ENCODE assay signal across 10 mouse cellular contexts in the genomic region with DNA sequence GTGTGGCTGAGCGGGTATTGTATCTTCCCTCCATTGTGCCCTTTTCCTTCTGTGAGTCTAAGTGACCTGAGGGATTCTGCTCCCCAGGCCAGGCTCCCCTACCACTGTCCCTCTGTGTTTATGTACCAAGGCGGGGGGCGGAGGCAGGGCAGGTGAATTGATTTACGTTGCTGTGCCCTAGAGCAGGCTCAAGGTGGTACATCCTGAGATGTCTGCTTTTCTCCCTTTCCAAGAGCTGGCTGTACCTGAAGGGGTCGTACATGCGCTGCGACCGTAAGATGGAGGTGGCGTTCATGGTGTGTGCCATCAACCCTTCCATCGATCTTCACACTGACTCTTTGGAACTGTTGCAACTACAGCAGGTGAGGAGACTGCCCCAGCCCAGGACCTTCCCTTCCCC. TPM values are rescaled to one million over a fixed set of nuclear protein-coding genes. Genes with fewer than 3 reads are reported as not detected.
DNase-seq lines count a peak whose midpoint lies in the region; ATAC-seq and TF ChIP-seq lines count a peak whose summit lies in the region.
"Had no signal": no experiment of that assay in that cellular context is flagged by ENCODE, and none has a peak within 500 bp of the region (broad histone marks: within the 10 kb centered on the region; RNA-seq: fewer than 3 reads in every experiment).

No protein-coding gene starts in this region.

- H3K9ac ChIP-seq in liver, embryonic 11.5 days (ENCODE audit: low read depth, low read length), result no peak overlapping the region
- H3K9ac ChIP-seq in forebrain, embryonic 14.5 days (ENCODE audit: low read length), result peak overlapping the region; percentile 83; the same call in 1 of the 2 replicates
- no peak overlapping the region for H3K9ac ChIP-seq in intestine, postnatal 0 days (ENCODE audit: low read depth, low read length)
- H3K9ac ChIP-seq in neural tube, embryonic 13.5 days, result peak overlapping the region; percentile 92

- H3K4me3 ChIP-seq in liver, embryonic 11.5 days (ENCODE audit: low read depth, low read length), result peak overlapping the region; percentile 89
- H3K4me3 ChIP-seq in forebrain, embryonic 14.5 days (ENCODE audit: low read depth, low read length), result peak overlapping the region; percentile 83; the same call in 1 of the 2 replicates
- no peak overlapping the region for H3K4me3 ChIP-seq in intestine, postnatal 0 days (ENCODE audit: low read depth, low read length)
- H3K4me3 ChIP-seq in neural tube, embryonic 13.5 days, result peak overlapping the region; percentile 78

- WGBS in liver, embryonic 11.5 days, result 93% methylated on average over 10 of the region's 10 CpGs
- WGBS in forebrain, embryonic 14.5 days, result 93% methylated on average over 10 of the region's 10 CpGs
- 89% methylated on average over 10 of the region's 10 CpGs for WGBS in intestine, postnatal 0 days
- 93% methylated on average over 10 of the region's 10 CpGs for WGBS in neural tube, embryonic 13.5 days

- peaks cover 37% of the 10 kb centered on the region for H3K4me1 ChIP-seq in liver, embryonic 11.5 days (replicated peaks; ENCODE audit: control insufficient read depth, insufficient read depth, low read length)
- peaks cover 19% of the 10 kb centered on the region for H3K4me1 ChIP-seq in forebrain, embryonic 14.5 days (ENCODE audit: control insufficient read depth, insufficient read depth, low read length)
- no peaks in the 10 kb centered on the region for H3K4me1 ChIP-seq in intestine, postnatal 0 days (replicated peaks; ENCODE audit: control insufficient read depth, insufficient read depth, low read length)
- H3K4me1 ChIP-seq in neural tube, embryonic 13.5 days (replicated peaks), result peaks cover 42% of the 10 kb centered on the region

- H3K9me3 ChIP-seq in liver, embryonic 11.5 days (ENCODE audit: control insufficient read depth, low read length), result no peaks in the 10 kb centered on the region
- no peaks in the 10 kb centered on the region for H3K9me3 ChIP-seq in forebrain, embryonic 14.5 days (replicated peaks; ENCODE audit: control insufficient read depth, low read length)
- no peaks in the 10 kb centered on the region for H3K9me3 ChIP-seq in intestine, postnatal 0 days (ENCODE audit: control insufficient read depth)
- H3K9me3 ChIP-seq in neural tube, embryonic 13.5 days, result no peaks in the 10 kb centered on the region

- DNase-seq in liver, embryonic 11.5 days (ENCODE audit: low spot score), result no peak
- DNase-seq in liver (no peak), MN1 (ENCODE audit: low spot score) (no peak)
- no peak for DNase-seq in forebrain, embryonic 14.5 days (ENCODE audit: low spot score)
- DNase-seq: kidney, adult 18-20 months; lung, postnatal 36 days; right cerebral cortex, postnatal 4 days had no signal

- TF ChIP-seq CTCF in intestine, postnatal 0 days (IDR thresholded peaks at IDR 0.05; ENCODE audit: low read depth), result no peak

- no peaks in the 10 kb centered on the region for H3K27me3 ChIP-seq in liver, embryonic 11.5 days (replicated peaks; ENCODE audit: control insufficient read depth, insufficient read depth, low read length)
- no peaks in the 10 kb centered on the region for H3K27me3 ChIP-seq in forebrain, embryonic 14.5 days (replicated peaks; ENCODE audit: control insufficient read depth, insufficient read depth, low read length)
- no peaks in the 10 kb centered on the region for H3K27me3 ChIP-seq in intestine, postnatal 0 days (replicated peaks; ENCODE audit: control insufficient read depth, insufficient read depth, low read length)
- H3K27me3 ChIP-seq in neural tube, embryonic 13.5 days, result no peaks in the 10 kb centered on the region

- no peak for ATAC-seq in liver, embryonic 11.5 days (replicated peaks; ENCODE audit: low FRiP score)
- no peak for ATAC-seq in forebrain, embryonic 14.5 days
- ATAC-seq in intestine, postnatal 0 days, result no peak
- ATAC-seq in neural tube, embryonic 13.5 days (ENCODE audit: low read depth), result no peak
- no peak for ATAC-seq in megakaryocyte progenitor cell, adult 5-6 weeks (replicated peaks; ENCODE audit: poor library complexity)

- H3K36me3 ChIP-seq in liver, embryonic 11.5 days (ENCODE audit: control insufficient read depth, insufficient read depth, low read length), result peaks cover 16% of the 10 kb centered on the region
- peaks cover 35% of the 10 kb centered on the region for H3K36me3 ChIP-seq in forebrain, embryonic 14.5 days (ENCODE audit: control insufficient read depth, insufficient read depth, low read length)
- H3K36me3 ChIP-seq in intestine, postnatal 0 days (ENCODE audit: control insufficient read depth, insufficient read depth), result peaks cover 33% of the 10 kb centered on the region
- peaks cover 39% of the 10 kb centered on the region for H3K36me3 ChIP-seq in neural tube, embryonic 13.5 days

- H3K27ac ChIP-seq in liver, embryonic 11.5 days (ENCODE audit: low read depth, low read length), result no peak overlapping the region
- H3K27ac ChIP-seq in forebrain, embryonic 14.5 days (ENCODE audit: low read depth, low read length), result no peak overlapping the region
- H3K27ac ChIP-seq in intestine, postnatal 0 days (ENCODE audit: low read depth, low read length), result no peak overlapping the region
- no peak overlapping the region for H3K27ac ChIP-seq in neural tube, embryonic 13.5 days (replicated peaks)

- peak overlapping the region; percentile 94 for H3K4me2 ChIP-seq in liver, embryonic 11.5 days
- H3K4me2 ChIP-seq in forebrain, embryonic 14.5 days (ENCODE audit: low read length), result peak overlapping the region; percentile 98
- H3K4me2 ChIP-seq in intestine, postnatal 0 days (replicated peaks; ENCODE audit: low read depth), result peak overlapping the region; percentile 87
- H3K4me2 ChIP-seq in neural tube, embryonic 13.5 days, result peak overlapping the region; percentile 97

RNA-seq across cellular contexts. Expression of a gene that starts 2.1 kb away (rescaled TPM):
- polyA plus RNA-seq in liver, embryonic 11.5 days (2014; fragmentation: Nextera tagmentation; extraction: Ambion mirVana), result 53.8 and 59.7 TPM in 2 replicates
- 47.7 and 61.6 TPM in 2 replicates for polyA plus RNA-seq in forebrain, embryonic 14.5 days (2014; fragmentation: Nextera tagmentation; extraction: Ambion mirVana)
- polyA plus RNA-seq in intestine, postnatal 0 days (2015; fragmentation: Nextera tagmentation; extraction: Ambion mirVana), result 17.1 and 19.6 TPM in 2 replicates
- 71.5 and 73.9 TPM in 2 replicates for polyA plus RNA-seq in neural tube, embryonic 13.5 days (2015; fragmentation: Nextera tagmentation; extraction: Ambion mirVana)
- 22.9 and 23.6 TPM in 2 replicates for total RNA-seq in megakaryocyte progenitor cell, adult 5-6 weeks (2015)
- total RNA-seq in megakaryocyte progenitor cell, adult 5-6 weeks (2017), result 27.2 and 27.9 TPM in 2 replicates

RNA-seq across cellular contexts. Expression of a gene that starts 4.0 kb away (rescaled TPM):
- 12.9 and 14.2 TPM in 2 replicates for polyA plus RNA-seq in liver, embryonic 11.5 days (2014; fragmentation: Nextera tagmentation; extraction: Ambion mirVana)
- polyA plus RNA-seq in forebrain, embryonic 14.5 days (2014; fragmentation: Nextera tagmentation; extraction: Ambion mirVana), result 6.2 and 11.2 TPM in 2 replicates
- 4.1 and 4.3 TPM in 2 replicates for polyA plus RNA-seq in intestine, postnatal 0 days (2015; fragmentation: Nextera tagmentation; extraction: Ambion mirVana)
- 13.5 and 17.0 TPM in 2 replicates for polyA plus RNA-seq in neural tube, embryonic 13.5 days (2015; fragmentation: Nextera tagmentation; extraction: Ambion mirVana)
- 15.8 and 16.3 TPM in 2 replicates for total RNA-seq in megakaryocyte progenitor cell, adult 5-6 weeks (2015)
- 30.5 and 45.4 TPM in 2 replicates for total RNA-seq in megakaryocyte progenitor cell, adult 5-6 weeks (2017)

RNA-seq across cellular contexts. Expression of a gene that starts 26.6 kb away (rescaled TPM):
- 194 and 203 TPM in 2 replicates for polyA plus RNA-seq in liver, embryonic 11.5 days (2014; fragmentation: Nextera tagmentation; extraction: Ambion mirVana)
- polyA plus RNA-seq in forebrain, embryonic 14.5 days (2014; fragmentation: Nextera tagmentation; extraction: Ambion mirVana), result 90.4 and 115 TPM in 2 replicates
- 51.9 and 55.3 TPM in 2 replicates for polyA plus RNA-seq in intestine, postnatal 0 days (2015; fragmentation: Nextera tagmentation; extraction: Ambion mirVana)
- polyA plus RNA-seq in neural tube, embryonic 13.5 days (2015; fragmentation: Nextera tagmentation; extraction: Ambion mirVana), result 107 and 119 TPM in 2 replicates
- 268 and 287 TPM in 2 replicates for total RNA-seq in megakaryocyte progenitor cell, adult 5-6 weeks (2015)
- 156 and 192 TPM in 2 replicates for total RNA-seq in megakaryocyte progenitor cell, adult 5-6 weeks (2017)

RNA-seq across cellular contexts. Expression of a gene that starts 30.7 kb away (rescaled TPM):
- 0.26 and 1.2 TPM in 2 replicates for polyA plus RNA-seq in liver, embryonic 11.5 days (2014; fragmentation: Nextera tagmentation; extraction: Ambion mirVana)
- 0.61 and 0.72 TPM in 2 replicates for polyA plus RNA-seq in forebrain, embryonic 14.5 days (2014; fragmentation: Nextera tagmentation; extraction: Ambion mirVana)
- polyA plus RNA-seq in intestine, postnatal 0 days (2015; fragmentation: Nextera tagmentation; extraction: Ambion mirVana), result 1.8 and 2.3 TPM in 2 replicates
- 0.26 and 0.57 TPM in 2 replicates for polyA plus RNA-seq in neural tube, embryonic 13.5 days (2015; fragmentation: Nextera tagmentation; extraction: Ambion mirVana)
- 1.3 and 2.0 TPM in 2 replicates for total RNA-seq in megakaryocyte progenitor cell, adult 5-6 weeks (2015)
- total RNA-seq in megakaryocyte progenitor cell, adult 5-6 weeks (2017), result 3.2 and 3.5 TPM in 2 replicates

RNA-seq across cellular contexts. Expression of a gene that starts 47.3 kb away (rescaled TPM):
- 1.4 and 4.3 TPM in 2 replicates for polyA plus RNA-seq in liver, embryonic 11.5 days (2014; fragmentation: Nextera tagmentation; extraction: Ambion mirVana)
- polyA plus RNA-seq in forebrain, embryonic 14.5 days (2014; fragmentation: Nextera tagmentation; extraction: Ambion mirVana), result 1.3 and 3.0 TPM in 2 replicates
- 4.1 and 4.7 TPM in 2 replicates for polyA plus RNA-seq in intestine, postnatal 0 days (2015; fragmentation: Nextera tagmentation; extraction: Ambion mirVana)
- polyA plus RNA-seq in neural tube, embryonic 13.5 days (2015; fragmentation: Nextera tagmentation; extraction: Ambion mirVana), result 5.7 and 6.3 TPM in 2 replicates
- 0.30 and 1.5 TPM in 2 replicates for total RNA-seq in megakaryocyte progenitor cell, adult 5-6 weeks (2015)
- 0.47 TPM in 1 of 2 replicates, not detected in the other for total RNA-seq in megakaryocyte progenitor cell, adult 5-6 weeks (2017)

Comparison
In these comparisons a context has a peak if more than half of its experiments do, and no peak if none do; other contexts are left out.
1. H3K9ac ChIP-seq: peak in forebrain, embryonic 14.5 days (single experiment) and neural tube, embryonic 13.5 days (single experiment); none in liver, embryonic 11.5 days (single experiment) and intestine, postnatal 0 days (single experiment).
2. Peak in every context shown above with its lines, with median percentiles within 50 percentile points of each other: H3K4me2 ChIP-seq.